ENCODE assay signal across 8 mouse cellular contexts in the genomic region with DNA sequence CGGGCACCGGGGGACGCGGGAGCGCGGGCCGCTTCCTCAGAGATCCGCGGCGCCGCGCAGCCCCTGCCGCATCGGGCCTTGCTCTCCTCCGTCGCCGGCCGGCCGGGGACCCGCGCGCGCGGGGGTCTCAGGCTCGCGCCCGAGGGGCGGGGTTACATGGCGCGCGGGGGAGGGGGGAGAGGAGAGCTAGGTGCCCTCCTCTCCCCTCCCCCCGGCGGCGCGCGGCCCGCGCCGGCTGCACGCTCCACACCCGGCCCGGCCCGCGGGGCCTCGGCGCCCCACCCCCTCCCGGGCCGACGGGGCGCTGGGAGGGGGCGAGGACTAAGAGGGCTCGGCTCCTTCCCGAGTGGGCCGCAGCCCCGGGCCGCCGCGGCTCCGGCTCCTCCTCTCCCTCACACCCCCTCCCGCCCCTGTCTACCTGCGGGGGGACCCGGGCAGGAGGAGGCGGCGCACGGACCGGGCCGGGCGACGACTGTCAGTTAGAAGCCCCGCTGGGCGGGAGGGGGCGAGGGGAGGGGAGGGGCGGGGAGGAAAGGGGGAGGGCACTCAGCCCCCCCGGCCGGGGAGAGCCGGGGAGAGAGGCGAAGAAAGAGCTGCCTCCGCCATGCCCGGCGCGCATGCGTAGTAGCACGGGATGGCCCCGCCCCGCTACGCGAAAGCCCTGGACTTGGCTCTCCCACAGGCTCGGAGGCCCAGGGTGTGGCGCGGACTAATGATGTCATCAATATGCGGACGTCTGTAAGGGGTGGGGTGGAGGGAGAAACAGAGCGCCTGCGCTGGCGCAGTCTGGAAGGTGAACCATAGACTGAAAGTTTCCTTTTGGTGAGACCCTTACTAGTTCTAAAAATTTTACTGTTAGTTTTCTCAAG. TPM values are rescaled to one million over a fixed set of nuclear protein-coding genes. Genes with fewer than 3 reads are reported as not detected.
DNase-seq lines count a peak whose midpoint lies in the region; ATAC-seq and TF ChIP-seq lines count a peak whose summit lies in the region.

A gene (minus strand): TSS at position 73 of the 869 bp plus-strand sequence.

- peak within 1 kb of the TSS; percentile 90 for H3K4me2 ChIP-seq in forebrain, embryonic 15.5 days (replicated peaks)

- WGBS in forebrain, embryonic 15.5 days = under 1% methylated on average over 75 of the region's 95 CpGs
- under 1% methylated on average over 65 of the region's 95 CpGs for WGBS in lung, adult 2 months

- 0 out of 2 replicates have a peak, but pooled peaks cover 2% of the 10 kb centered on the region for H3K36me3 ChIP-seq in ES-E14 (ENCODE audit: control insufficient read depth, insufficient read depth, low read length, poor library complexity, severe bottlenecking)
- peaks cover 23% of the 10 kb centered on the region for H3K36me3 ChIP-seq in forebrain, embryonic 15.5 days

- peak; percentile 76; the same call in 1 of the 2 replicates for TF ChIP-seq POLR2A in lung, adult 2 months (IDR thresholded peaks at IDR 0.05; ENCODE audit: borderline replicate concordance, extremely low read depth, low read depth, low read length)

- H3K27ac ChIP-seq in ES-E14 (ENCODE audit: insufficient read depth, low read depth, low read length, poor library complexity, severe bottlenecking) = peak within 1 kb of the TSS; percentile 87
- H3K27ac ChIP-seq in forebrain, embryonic 15.5 days (replicated peaks) = peak within 1 kb of the TSS; percentile 99

- DNase-seq in ES-E14 (ENCODE audit: low read depth, low spot score) = peak; percentile 98
- peak; percentile 98 for DNase-seq in cerebellum, adult 11-12 months
- DNase-seq in heart, postnatal 25 days (ENCODE audit: low spot score) = peak; percentile 96
- peak; percentile 98 for DNase-seq in layer of hippocampus, adult 18-20 months (ENCODE audit: low spot score in 2 of 2)
- DNase-seq in lung, adult 2 months = peak; percentile 97
- peak; percentile 97 to 98 for DNase-seq in thymus, adult 18-20 months

- H3K27me3 ChIP-seq in forebrain, embryonic 15.5 days = no peaks in the 10 kb centered on the region

- in situ Hi-C loops in ES-E14 (cut with MboI; ENCODE audit: low sequenced_read_pairs in 2 of 2, unreplicated experiment in 2 of 2) = no loop called here

- H3K4me1 ChIP-seq in ES-E14 (ENCODE audit: control insufficient read depth in 2 of 2, insufficient read depth in 2 of 2, low read length in 2 of 2, poor library complexity in 1 of 2) = peaks cover 1 to 5% of the 10 kb centered on the region in 2 experiments; a peak in 1 of 4 replicates
- H3K4me1 ChIP-seq in forebrain, embryonic 15.5 days = peaks cover 55% of the 10 kb centered on the region
- peaks cover 4% of the 10 kb centered on the region; the same call in 1 of the 2 replicates for H3K4me1 ChIP-seq in lung, adult 2 months (ENCODE audit: control insufficient read depth, insufficient read depth, low read length)

- no peaks in the 10 kb centered on the region for H3K9me3 ChIP-seq in ES-E14 (ENCODE audit: control insufficient read depth, insufficient read depth, low read depth, low read length)
- no peaks in the 10 kb centered on the region for H3K9me3 ChIP-seq in forebrain, embryonic 15.5 days

- no peak for TF ChIP-seq CTCF in lung, adult 2 months (IDR thresholded peaks at IDR 0.05; ENCODE audit: insufficient read depth, low read length)

- peak; percentile 92 for ATAC-seq in forebrain, embryonic 15.5 days (replicated peaks)
- ATAC-seq in neutrophil, adult 5-6 weeks (ENCODE audit: extremely low read depth, insufficient number of reproducible peaks, low FRiP score, poor library complexity, severe bottlenecking) = peak; percentile 97

- H3K4me3 ChIP-seq in ES-E14 (ENCODE audit: insufficient read depth in 1 of 2, low read depth in 1 of 2, low read length in 2 of 2, poor library complexity in 1 of 2, severe bottlenecking in 1 of 2) = peak within 1 kb of the TSS; percentile 88 to 95
- H3K4me3 ChIP-seq in forebrain, embryonic 15.5 days = peak within 1 kb of the TSS; percentile 60
- peak within 1 kb of the TSS; percentile 58 for H3K4me3 ChIP-seq in lung, adult 2 months (replicated peaks; ENCODE audit: extremely low read depth, low read depth, low read length)

- peak within 1 kb of the TSS; percentile 91 for H3K9ac ChIP-seq in ES-E14 (ENCODE audit: insufficient read depth, low read depth, low read length, poor library complexity, severe bottlenecking)
- peak within 1 kb of the TSS; percentile 87 for H3K9ac ChIP-seq in forebrain, embryonic 15.5 days (replicated peaks)

- intact Hi-C loops in heart, postnatal 25 days (cut with DNase I) = loop anchor here (10.0 kb wide), 1 partner anchor 281 kb away; a partner anchor contains a TSS

TF ChIP-seq in ES-E14, 5 proteins besides CTCF, POLR2A, EP300 and RAD21:
- TF ChIP-seq CHD2 (IDR thresholded peaks at IDR 0.05; ENCODE audit: low read depth, low read length) (no peak), ZC3H11A (IDR thresholded peaks at IDR 0.05; ENCODE audit: borderline replicate concordance, low read depth, low read length) (peak; percentile 52; the same call in 1 of the 2 replicates), MAFK (IDR thresholded peaks at IDR 0.05; ENCODE audit: insufficient read depth, low read depth, low read length) (no peak), HCFC1 (IDR thresholded peaks at IDR 0.05; ENCODE audit: borderline replicate concordance, insufficient read depth, low read length) (peak; percentile 86), ZNF384 (IDR thresholded peaks at IDR 0.05; ENCODE audit: low read depth, low read length) (no peak)

RNA-seq across cellular contexts. Expression of the gene that starts here (rescaled TPM):
- 14.4 and 15.3 TPM in 2 replicates for total RNA-seq in ES-E14 (2012; rRNA removed)
- 7.6 and 8.1 TPM in 2 replicates for polyA plus RNA-seq in forebrain, embryonic 15.5 days (2015; fragmentation: Nextera tagmentation; extraction: Ambion mirVana)
- 10 to 100 TPM; 10.1 to 14.7 TPM for total RNA-seq in heart, postnatal 25 days (2021)
- 10 to 100 TPM; 40.6 to 40.8 TPM for total RNA-seq in layer of hippocampus, adult 18-20 months (2021)
- polyA plus RNA-seq in lung, adult 2 months (2012; rRNA removed) = 5.0 and 5.7 TPM in 2 replicates
- 20.9 and 27.9 TPM in 2 replicates for total RNA-seq in neutrophil, adult 5-6 weeks (2017)

Comparison
In these comparisons a context has a peak if more than half of its experiments do, and no peak if none do; other contexts are left out.
1. Peak in every context shown above with its lines: DNase-seq, ATAC-seq, H3K4me3 ChIP-seq and H3K27ac ChIP-seq.